Mouse (Mus musculus) neural tube, embryonic 14.5 days (tissue): ENCODE results near the gene Add3. TPM values are rescaled to one million over a fixed set of nuclear protein-coding genes. Genes with fewer than 3 reads are reported as not detected.

Experiments used
- ATAC-seq: fragments of 200-750 bp; cut with Nextera tagmentation; 2 replicates; pipeline ENCODE4 v1.8.0; 2017; ENCODE audit warnings: low read depth, mild to moderate bottlenecking, moderate TSS enrichment, moderate library complexity
- H3K27ac ChIP-seq: fragments of 300-500 bp; sonication (generic); 2 replicates; pipeline ENCODE4 v1.5.1; 2014; ENCODE audit warnings: low read depth, mild to moderate bottlenecking, control low read depth, low read length, moderate library complexity, mixed read lengths
- H3K27me3 ChIP-seq: fragments of 300-500 bp; sonication (generic); 2 replicates; pipeline ENCODE4 v1.6.1; 2014; ENCODE audit warnings: low read length; ENCODE audit not compliant: control insufficient read depth, insufficient read depth
- H3K36me3 ChIP-seq: fragments of 300-500 bp; sonication (generic); 2 replicates; pipeline ENCODE4 v1.6.1; 2014; ENCODE audit warnings: low read length, mixed read lengths; ENCODE audit not compliant: control insufficient read depth, insufficient read depth
- H3K4me1 ChIP-seq: fragments of 300-500 bp; sonication (generic); 2 replicates; pipeline ENCODE4 v1.6.1; 2014; ENCODE audit warnings: low read length; ENCODE audit not compliant: control insufficient read depth, insufficient read depth
- H3K4me2 ChIP-seq: fragments of 300-500 bp; sonication (generic); 2 replicates; pipeline ENCODE4 v1.6.1; 2014; ENCODE audit warnings: mild to moderate bottlenecking, low read depth, low read length, control low read depth
- H3K4me3 ChIP-seq: fragments of 300-500 bp; sonication (generic); 2 replicates; pipeline ENCODE4 v1.5.1; 2014; ENCODE audit warnings: low read depth, low read length, control low read depth, mixed read lengths
- H3K9ac ChIP-seq: fragments of 300-500 bp; sonication (generic); replicated peaks from 2 replicates; pipeline ENCODE4 v1.6.1; 2014; ENCODE audit warnings: low read depth, mild to moderate bottlenecking, control low read depth, low read length, mixed read lengths
- H3K9me3 ChIP-seq: fragments of 300-500 bp; sonication (generic); 2 replicates; pipeline ENCODE4 v1.6.1; 2016; ENCODE audit warnings: low read length; ENCODE audit not compliant: control insufficient read depth
- WGBS: fragments of 180-500 bp; shearing (Covaris S2); extraction: QIAGEN DNeasy Blood & Tissue Kit; methylation state at CpG from one replicate; pipeline ENCODE4 v1.1.7; 2014; 5-methylcytosine and 5-hydroxymethylcytosine counted together
- polyA plus RNA-seq: library from polyadenylated mRNA; unstranded; fragments of >200 nt; fragmentation: Nextera tagmentation; extraction: Ambion mirVana; gene quantifications from 2 replicates; pipeline ENCODE4 v1.2.1, GENCODE M21; 2014

Add3 gene
- polyA plus RNA-seq, 1 experiment from 2014 or later: 26.3 TPM

DNA sequence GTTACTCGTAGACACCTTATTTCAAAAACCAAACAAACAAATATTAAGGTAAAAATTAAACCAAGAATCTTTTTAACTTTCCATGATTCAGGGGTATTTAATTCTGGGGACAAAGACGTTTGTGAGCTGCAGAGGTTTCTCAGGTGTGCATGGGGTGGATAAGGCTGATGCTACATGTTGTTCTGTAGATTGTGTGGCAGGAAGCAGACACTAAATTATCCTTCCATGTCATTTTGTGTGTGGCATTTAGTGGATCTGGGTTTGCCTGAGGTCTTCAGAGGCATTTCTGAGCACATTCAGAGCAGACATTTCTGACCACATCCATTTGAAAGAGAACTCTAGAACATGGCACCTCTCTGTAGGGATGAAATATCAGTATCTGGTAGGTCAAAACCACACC, 52.9 kb downstream of the Add3 start:
- 98% methylated on average over 2 of the region's 2 CpGs for WGBS
- no peaks in the 10 kb centered on the region for H3K27me3 ChIP-seq

DNA sequence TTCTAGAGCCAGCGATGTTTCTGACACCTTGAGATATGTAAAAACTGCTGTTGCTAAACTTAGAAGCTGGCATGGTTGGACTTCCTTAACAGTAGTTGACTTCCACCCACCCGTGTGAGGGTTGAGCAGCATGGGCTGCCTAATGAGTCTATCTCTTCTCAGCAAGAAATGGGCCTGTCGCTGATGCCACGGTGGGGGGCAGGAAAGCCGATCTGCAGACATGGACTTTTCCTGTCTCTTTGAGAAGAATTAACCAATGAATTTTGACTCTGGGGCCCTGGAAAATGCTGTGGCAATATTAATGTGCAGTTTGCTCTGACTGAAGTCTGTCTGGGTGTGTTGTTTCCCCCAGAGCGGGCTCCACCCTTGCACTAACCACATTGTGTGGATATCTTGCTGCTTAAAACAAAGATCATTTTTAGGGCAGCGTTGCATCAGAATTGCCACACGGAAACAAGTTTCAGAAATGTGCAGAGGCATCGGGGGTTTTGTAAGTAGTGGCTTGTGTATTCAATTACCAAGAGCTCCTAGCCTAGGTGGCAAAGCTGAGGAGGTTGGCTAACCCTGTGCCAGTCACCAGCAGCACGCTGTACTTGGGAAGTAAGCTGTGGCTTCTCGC, 53.8 kb downstream of the Add3 start:
- no peak overlapping the region for H3K9ac ChIP-seq
- no peak overlapping the region for H3K4me3 ChIP-seq
- 70% methylated on average over 11 of the region's 11 CpGs for WGBS
- H3K36me3 ChIP-seq: no peaks in the 10 kb centered on the region
- no peaks in the 10 kb centered on the region for H3K9me3 ChIP-seq
- no peak for ATAC-seq
- H3K27me3 ChIP-seq: no peaks in the 10 kb centered on the region
- H3K4me1 ChIP-seq: no peaks in the 10 kb centered on the region
- no peak overlapping the region; the same call in 1 of the 2 replicates for H3K27ac ChIP-seq
- H3K4me2 ChIP-seq: no peak overlapping the region

More for the DNA sequence above, 52.9 kb downstream of the Add3 start:
- H3K4me1 ChIP-seq: no peaks in the 10 kb centered on the region
- no peak for ATAC-seq
- H3K4me3 ChIP-seq: no peak overlapping the region
- no peaks in the 10 kb centered on the region for H3K36me3 ChIP-seq
- no peak overlapping the region for H3K9ac ChIP-seq
- H3K27ac ChIP-seq: no peak overlapping the region
- H3K4me2 ChIP-seq: no peak overlapping the region
- H3K9me3 ChIP-seq: no peaks in the 10 kb centered on the region

DNA sequence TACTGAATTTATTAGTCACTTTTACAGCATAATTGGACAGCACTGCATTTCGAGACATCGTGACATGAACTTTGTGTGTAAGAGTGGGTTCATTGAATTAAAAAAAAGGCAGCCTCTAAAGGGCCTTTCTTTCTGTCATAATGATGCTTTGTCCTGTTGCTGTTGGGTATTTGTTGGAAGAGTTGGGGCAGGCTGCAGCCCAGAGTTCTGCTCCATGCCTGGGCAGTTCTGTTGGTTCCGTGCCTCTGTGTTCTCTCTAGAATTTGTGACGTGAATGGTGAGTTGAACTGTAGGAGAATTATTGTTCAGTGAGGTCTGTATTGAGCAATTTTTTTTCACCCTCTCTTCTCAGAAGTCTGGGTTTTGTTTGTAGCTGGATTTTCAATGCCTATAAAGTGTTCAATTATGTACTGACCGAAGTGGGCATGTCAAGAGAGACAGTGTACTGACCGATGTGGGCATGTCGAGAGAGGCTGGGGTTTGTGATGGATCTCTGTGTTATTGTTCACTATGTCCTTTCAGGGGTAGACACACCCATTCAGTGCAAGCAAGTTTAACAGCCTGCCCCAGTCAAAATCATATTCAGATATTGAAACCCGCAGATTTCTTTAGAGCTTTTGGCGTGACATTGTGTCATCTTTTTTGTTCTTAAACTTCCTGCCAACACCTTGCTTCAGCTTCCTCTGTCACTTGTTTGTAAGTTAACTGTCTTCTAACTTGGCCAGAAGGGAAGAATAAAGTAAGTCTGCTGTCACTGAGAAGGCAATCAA, 54.7 kb downstream of the Add3 start:
- no peak for ATAC-seq
- Histone ChIP-seq H3K4me1 (no peaks in the 10 kb centered on the region), H3K9me3 (no peaks in the 10 kb centered on the region), H3K4me3 (no peak overlapping the region), H3K4me2 (no peak overlapping the region), H3K36me3 (no peaks in the 10 kb centered on the region), H3K27ac (no peak overlapping the region), H3K9ac (no peak overlapping the region), H3K27me3 (no peaks in the 10 kb centered on the region)
- WGBS: 44% methylated on average over 9 of the region's 9 CpGs

GRCm38 (mm10) chr19:53196961-53197360, 56.7 kb downstream of the Add3 start:
- Histone ChIP-seq H3K9me3 (no peaks in the 10 kb centered on the region), H3K4me2 (no peak overlapping the region), H3K36me3 (no peaks in the 10 kb centered on the region), H3K27me3 (no peaks in the 10 kb centered on the region), H3K27ac (no peak overlapping the region), H3K4me1 (no peaks in the 10 kb centered on the region), H3K4me3 (no peak overlapping the region), H3K9ac (no peak overlapping the region)
- ATAC-seq: no peak
- 95% methylated on average over 10 of the region's 10 CpGs for WGBS

GRCm38 (mm10) chr19:53197766-53198165, 57.5 kb downstream of the Add3 start:
- Histone ChIP-seq H3K36me3 (no peaks in the 10 kb centered on the region), H3K27ac (no peak overlapping the region), H3K9me3 (no peaks in the 10 kb centered on the region), H3K4me1 (no peaks in the 10 kb centered on the region), H3K4me2 (no peak overlapping the region), H3K9ac (no peak overlapping the region), H3K4me3 (no peak overlapping the region), H3K27me3 (no peaks in the 10 kb centered on the region)
- 87% methylated on average over 7 of the region's 7 CpGs for WGBS
- ATAC-seq: no peak

DNA sequence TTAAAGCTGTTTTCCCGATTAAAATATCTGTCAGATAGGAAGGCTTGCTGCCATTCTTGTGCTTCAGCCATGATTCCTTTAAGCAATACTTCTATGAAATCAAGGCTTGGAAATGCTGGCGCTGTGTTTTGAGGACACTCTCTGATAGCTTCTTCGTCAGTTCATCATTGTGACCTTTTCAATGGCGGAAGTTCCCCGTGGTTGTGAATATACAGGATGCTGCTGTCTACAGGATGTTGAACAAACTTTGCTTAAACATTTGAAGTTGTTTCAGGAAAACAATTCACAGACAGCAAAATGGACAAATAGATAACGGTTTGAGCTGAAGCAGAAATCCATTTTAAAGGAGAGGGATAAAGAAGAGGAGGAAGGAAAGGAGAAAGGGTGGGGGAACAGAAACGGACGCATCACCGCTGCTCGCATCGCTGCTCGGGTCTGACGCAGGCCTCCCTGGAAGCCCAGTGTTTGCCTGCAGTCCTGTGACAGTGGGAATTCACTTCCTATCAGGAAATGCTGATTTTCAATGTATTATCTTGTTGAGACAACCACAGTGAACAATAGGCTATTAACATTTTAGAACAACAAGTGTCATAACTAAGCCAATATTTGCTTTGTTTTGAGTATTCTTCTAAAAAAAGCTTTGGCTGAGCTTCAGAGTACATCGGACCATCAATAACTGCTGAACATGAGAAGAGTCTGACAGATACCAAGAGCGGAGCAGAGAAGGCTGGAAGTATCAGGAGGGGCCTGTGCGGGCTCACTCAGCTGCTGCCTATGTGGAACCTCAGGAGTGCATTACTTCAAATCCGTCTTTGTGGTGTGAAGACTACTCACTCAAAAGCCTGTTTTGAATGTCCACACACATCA, 58.7 kb downstream of the Add3 start:
- Histone ChIP-seq H3K36me3 (no peaks in the 10 kb centered on the region), H3K27me3 (no peaks in the 10 kb centered on the region), H3K4me3 (no peak overlapping the region), H3K4me1 (no peaks in the 10 kb centered on the region), H3K4me2 (no peak overlapping the region), H3K9ac (no peak overlapping the region), H3K9me3 (no peaks in the 10 kb centered on the region), H3K27ac (no peak overlapping the region)
- 87% methylated on average over 17 of the region's 17 CpGs for WGBS
- no peak for ATAC-seq

- Histone ChIP-seq H3K9me3 (no peaks in the 10 kb centered on the region), H3K4me2 (no peak overlapping the region), H3K4me3 (no peak overlapping the region), H3K9ac (no peak overlapping the region), H3K27me3 (no peaks in the 10 kb centered on the region), H3K36me3 (no peaks in the 10 kb centered on the region), H3K4me1 (no peaks in the 10 kb centered on the region), H3K27ac (no peak overlapping the region)
- WGBS: 95% methylated on average over 9 of the region's 9 CpGs
- no peak for ATAC-seq
These were observed 59.5 kb downstream of the Add3 start for GRCm38 (mm10) chr19:53199711-53200110.

GRCm38 (mm10) chr19:53202116-53202515, 61.9 kb downstream of the Add3 start:
- WGBS: 88% methylated on average over 1 of the region's 1 CpGs
- H3K27me3 ChIP-seq: no peaks in the 10 kb centered on the region
- no peak overlapping the region for H3K27ac ChIP-seq
- no peaks in the 10 kb centered on the region for H3K36me3 ChIP-seq
- H3K4me3 ChIP-seq: no peak overlapping the region
- H3K9ac ChIP-seq: no peak overlapping the region
- no peak overlapping the region for H3K4me2 ChIP-seq
- H3K9me3 ChIP-seq: no peaks in the 10 kb centered on the region
- no peak for ATAC-seq
- H3K4me1 ChIP-seq: no peaks in the 10 kb centered on the region

- H3K4me3 ChIP-seq: no peak overlapping the region
- H3K4me2 ChIP-seq: no peak overlapping the region
- WGBS: 98% methylated on average over 2 of the region's 2 CpGs
- ATAC-seq: no peak
- H3K36me3 ChIP-seq: no peaks in the 10 kb centered on the region
- no peak overlapping the region for H3K9ac ChIP-seq
- H3K27me3 ChIP-seq: no peaks in the 10 kb centered on the region
- no peak overlapping the region for H3K27ac ChIP-seq
- H3K4me1 ChIP-seq: no peaks in the 10 kb centered on the region
- no peaks in the 10 kb centered on the region for H3K9me3 ChIP-seq
These were observed 66.7 kb downstream of the Add3 start for GRCm38 (mm10) chr19:53206986-53207385.
